Mouse (Mus musculus) midbrain, embryonic 16.5 days (tissue): ENCODE data around the gene Hoxb9. TPM values are rescaled to one million over a fixed set of nuclear protein-coding genes. Genes with fewer than 3 reads are reported as not detected.

Experiments
- ATAC-seq: fragments of 200-750 bp; cut with Nextera tagmentation; 2 replicates; pipeline ENCODE4 v1.8.0; 2017; ENCODE audit warnings: moderate TSS enrichment
- H3K27ac ChIP-seq: fragments of 300-500 bp; sonication (generic); 2 replicates; pipeline ENCODE4 v1.5.1; 2014; ENCODE audit warnings: mild to moderate bottlenecking, low read length, mixed read lengths
- H3K27me3 ChIP-seq: fragments of 300-500 bp; sonication (generic); 2 replicates; pipeline ENCODE4 v1.6.1; 2014; ENCODE audit warnings: low read depth, low read length, mixed read lengths; ENCODE audit not compliant: control insufficient read depth, insufficient read depth
- H3K36me3 ChIP-seq: fragments of 300-500 bp; sonication (generic); 2 replicates; pipeline ENCODE4 v1.6.1; 2014; ENCODE audit warnings: mild to moderate bottlenecking, low read length, moderate library complexity, mixed read lengths; ENCODE audit not compliant: control insufficient read depth, insufficient read depth
- H3K4me1 ChIP-seq: fragments of 300-500 bp; sonication (generic); 2 replicates; pipeline ENCODE4 v1.6.1; 2014; ENCODE audit warnings: mild to moderate bottlenecking, low read length, mixed read lengths; ENCODE audit not compliant: control insufficient read depth, insufficient read depth
- H3K4me2 ChIP-seq: fragments of 300-500 bp; sonication (generic); 2 replicates; pipeline ENCODE4 v1.6.1; 2014; ENCODE audit warnings: mild to moderate bottlenecking, low read length, mixed read lengths
- H3K4me3 ChIP-seq: fragments of 300-500 bp; sonication (generic); 2 replicates; pipeline ENCODE4 v1.5.1; 2014; ENCODE audit warnings: low read depth, mild to moderate bottlenecking, low read length, moderate library complexity, mixed read lengths
- H3K9ac ChIP-seq: fragments of 300-500 bp; sonication (generic); 2 replicates; pipeline ENCODE4 v1.6.1; 2014; ENCODE audit warnings: low read depth, low read length, mixed read lengths
- H3K9me3 ChIP-seq: fragments of 300-500 bp; sonication (generic); replicated peaks from 2 replicates; pipeline ENCODE4 v1.6.1; 2014; ENCODE audit warnings: mild to moderate bottlenecking, low read length, mixed read lengths; ENCODE audit not compliant: control insufficient read depth, poor library complexity, severe bottlenecking
- WGBS: fragments of 180-500 bp; shearing (Covaris S2); extraction: QIAGEN DNeasy Blood & Tissue Kit; methylation state at CpG from one replicate; pipeline ENCODE4 v1.1.7; 2014; 5-methylcytosine and 5-hydroxymethylcytosine counted together
- polyA plus RNA-seq: library from polyadenylated mRNA; unstranded; fragments of >200 nt; fragmentation: Nextera tagmentation; extraction: Ambion mirVana; gene quantifications from 2 replicates; pipeline ENCODE4 v1.2.1, GENCODE M21; 2015

Gene Hoxb9
- polyA plus RNA-seq, 1 experiment from 2014 or later: not detected

GRCm38 (mm10) chr11:96301064-96301431, 29.8 kb downstream of the Hoxb9 start:
- no peak overlapping the region for H3K4me2 ChIP-seq
- H3K9me3 ChIP-seq: no peaks in the 10 kb centered on the region
- no peaks in the 10 kb centered on the region for H3K4me1 ChIP-seq
- H3K27me3 ChIP-seq: peaks cover 85% of the 10 kb centered on the region
- H3K36me3 ChIP-seq: no peaks in the 10 kb centered on the region
- WGBS: 3% methylated on average over 6 of the region's 10 CpGs
- H3K4me3 ChIP-seq: no peak overlapping the region
- no peak overlapping the region for H3K27ac ChIP-seq
- no peak for ATAC-seq
- H3K9ac ChIP-seq: no peak overlapping the region

- no peak overlapping the region for H3K4me3 ChIP-seq
- H3K36me3 ChIP-seq: no peaks in the 10 kb centered on the region
- no peak for ATAC-seq
- H3K4me1 ChIP-seq: no peaks in the 10 kb centered on the region
- H3K9me3 ChIP-seq: no peaks in the 10 kb centered on the region
- WGBS: under 1% methylated on average over 15 of the region's 15 CpGs
- H3K9ac ChIP-seq: no peak overlapping the region
- H3K4me2 ChIP-seq: no peak overlapping the region
- H3K27ac ChIP-seq: no peak overlapping the region
- H3K27me3 ChIP-seq: peaks cover 85% of the 10 kb centered on the region
Measured at GRCm38 (mm10) chr11:96301837-96302236, 30.6 kb downstream of the Hoxb9 start.

GRCm38 (mm10) chr11:96302381-96303150, 31.3 kb downstream of the Hoxb9 start:
- Histone ChIP-seq H3K4me1 (no peaks in the 10 kb centered on the region), H3K4me2 (no peak overlapping the region), H3K4me3 (no peak overlapping the region)

GRCm38 (mm10) chr11:96303151-96304099, 32.2 kb downstream of the Hoxb9 start, which contains the start of gene Hoxb5:
Gene Hoxb5, plus strand, starts transcription at chr11:96303336.
- Histone ChIP-seq H3K4me1 (no peaks in the 10 kb centered on the region), H3K27ac (no peak within 1 kb of the TSS), H3K27me3 (peaks cover 85% of the 10 kb centered on the region), H3K4me2 (no peak within 1 kb of the TSS), H3K4me3 (no peak within 1 kb of the TSS), H3K36me3 (no peaks in the 10 kb centered on the region), H3K9me3 (no peaks in the 10 kb centered on the region), H3K9ac (no peak within 1 kb of the TSS)
- 1% methylated on average over 69 of the region's 69 CpGs for WGBS
- ATAC-seq: no peak

More at GRCm38 (mm10) chr11:96302381-96303150, 31.3 kb downstream of the Hoxb9 start:
- no peak for ATAC-seq
- WGBS: 3% methylated on average over 23 of the region's 23 CpGs
- H3K27me3 ChIP-seq: peaks cover 85% of the 10 kb centered on the region
- no peak overlapping the region for H3K9ac ChIP-seq
- no peaks in the 10 kb centered on the region for H3K9me3 ChIP-seq
- no peaks in the 10 kb centered on the region for H3K36me3 ChIP-seq
- H3K27ac ChIP-seq: no peak overlapping the region

GRCm38 (mm10) chr11:96304381-96305195, 33.3 kb downstream of the Hoxb9 start:
- Histone ChIP-seq H3K9me3 (no peaks in the 10 kb centered on the region), H3K9ac (no peak overlapping the region), H3K4me3 (no peak overlapping the region), H3K36me3 (no peaks in the 10 kb centered on the region), H3K27me3 (peaks cover 91% of the 10 kb centered on the region), H3K4me2 (no peak overlapping the region), H3K4me1 (no peaks in the 10 kb centered on the region), H3K27ac (no peak overlapping the region)
- ATAC-seq: no peak
- 1% methylated on average over 38 of the region's 38 CpGs for WGBS

GRCm38 (mm10) chr11:96305505-96306182, 34.4 kb downstream of the Hoxb9 start:
- Histone ChIP-seq H3K4me3 (no peak overlapping the region), H3K4me1 (no peaks in the 10 kb centered on the region), H3K36me3 (no peaks in the 10 kb centered on the region), H3K9me3 (no peaks in the 10 kb centered on the region), H3K4me2 (no peak overlapping the region), H3K9ac (no peak overlapping the region), H3K27ac (no peak overlapping the region), H3K27me3 (peaks cover 91% of the 10 kb centered on the region)
- no peak for ATAC-seq
- 28% methylated on average over 6 of the region's 6 CpGs for WGBS

- no peaks in the 10 kb centered on the region for H3K9me3 ChIP-seq
- H3K4me3 ChIP-seq: no peak overlapping the region
- H3K27ac ChIP-seq: no peak overlapping the region
- H3K9ac ChIP-seq: no peak overlapping the region
- ATAC-seq: no peak
- no peaks in the 10 kb centered on the region for H3K36me3 ChIP-seq
- peaks cover 92% of the 10 kb centered on the region for H3K27me3 ChIP-seq
- H3K4me2 ChIP-seq: no peak overlapping the region
- H3K4me1 ChIP-seq: no peaks in the 10 kb centered on the region
- 5% methylated on average over 7 of the region's 7 CpGs for WGBS
Measured at GRCm38 (mm10) chr11:96306183-96306907, 35.1 kb downstream of the Hoxb9 start.

- H3K36me3 ChIP-seq: no peaks in the 10 kb centered on the region
- 2% methylated on average over 13 of the region's 13 CpGs for WGBS
- H3K4me2 ChIP-seq: no peak overlapping the region
- H3K4me1 ChIP-seq: no peaks in the 10 kb centered on the region
- H3K9me3 ChIP-seq: no peaks in the 10 kb centered on the region
- H3K27ac ChIP-seq: no peak overlapping the region
- H3K4me3 ChIP-seq: no peak overlapping the region
- H3K27me3 ChIP-seq: peaks cover 93% of the 10 kb centered on the region
- H3K9ac ChIP-seq: no peak overlapping the region
- ATAC-seq: no peak
Measured at GRCm38 (mm10) chr11:96306908-96307269, 35.6 kb downstream of the Hoxb9 start.
